Mouse (Mus musculus): ENCODE data around the gene Eml2.

DNA sequence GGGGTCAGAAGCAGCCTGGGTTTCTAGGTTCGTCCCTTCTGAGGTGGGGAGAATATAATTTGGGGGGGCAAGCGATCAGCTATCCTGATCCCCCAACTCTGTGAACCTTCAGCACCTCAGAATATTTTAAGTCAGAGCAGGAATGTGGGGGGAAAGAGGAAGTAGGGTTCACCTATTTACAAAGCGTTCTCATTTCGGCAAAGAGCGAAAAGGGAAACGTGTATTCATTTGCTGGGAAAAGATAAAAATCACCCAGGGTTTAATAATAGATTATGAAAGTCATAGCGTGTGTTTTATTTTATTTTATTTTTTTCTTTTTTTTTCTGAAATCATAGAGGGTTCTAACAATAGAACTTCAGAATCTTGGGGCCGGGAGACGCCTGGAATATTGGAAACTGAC is 38.7 kb downstream of the Eml2 start:
- TF ChIP-seq CTCF (IDR thresholded peaks at IDR 0.05; ENCODE audit: extremely low read depth, insufficient read length, insufficient replicate concordance, low read depth, low read length) (no peak), POLR2A (IDR thresholded peaks at IDR 0.05; ENCODE audit: low read depth, low read length) (no peak)
